Mouse (Mus musculus) embryo, embryonic 10 days (tissue): ENCODE measurements at regions not wholly inside any gene's neighbourhood (a gene's known extent, or its start where the extent isn't known, plus 50 kb on each side); places are given as distances from the start of the nearest gene placed in this dataset.
A peak's percentile ranks its signal among the peaks of the same experiment; 100 is the strongest.

Experiments used
- DNase-seq: peaks from one replicate; pipeline ENCODE4 v3.0.0-alpha.2; 2015; ENCODE audit warnings: low spot score

DNA sequence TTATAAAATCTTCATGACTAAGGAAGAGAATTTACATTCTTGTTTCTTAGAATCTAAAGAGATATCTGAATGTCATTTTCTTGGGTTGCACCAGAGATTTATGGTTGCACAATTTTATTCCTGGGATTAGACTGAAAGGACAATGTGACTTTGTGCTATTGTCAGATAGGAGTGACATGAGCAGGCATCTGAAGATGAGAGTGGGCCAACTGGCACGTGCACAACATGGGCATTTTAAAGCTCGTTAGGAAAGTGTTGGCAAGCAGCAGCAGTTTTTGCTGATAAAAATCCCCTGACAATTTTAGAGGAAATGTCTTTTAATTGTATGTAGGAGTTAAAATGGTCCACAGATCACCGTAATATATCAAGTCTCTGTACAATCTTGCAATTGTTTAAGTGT lies 178.9 kb upstream of the Tecrl start:
- DNase-seq, result no peak

DNA sequence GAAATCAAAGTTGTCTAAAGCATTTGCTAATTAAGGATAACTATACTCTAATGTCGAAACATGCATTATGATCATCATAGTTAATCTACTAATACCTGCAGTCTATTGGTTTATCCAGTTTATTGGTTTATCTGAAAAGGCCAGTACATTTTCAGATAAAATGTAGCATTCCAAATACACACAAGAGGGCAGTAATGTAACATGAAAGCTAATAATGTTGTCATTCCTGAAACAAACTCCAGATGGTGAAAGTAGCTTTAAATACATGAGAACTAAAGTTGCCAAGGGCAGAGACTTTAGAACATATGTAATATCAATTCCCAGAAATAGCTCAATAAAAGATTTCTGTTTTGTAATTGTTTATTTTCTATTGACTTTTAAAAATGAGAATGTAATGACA lies 163.7 kb upstream of the Tecrl start:
- peak; percentile 22 for DNase-seq

DNA sequence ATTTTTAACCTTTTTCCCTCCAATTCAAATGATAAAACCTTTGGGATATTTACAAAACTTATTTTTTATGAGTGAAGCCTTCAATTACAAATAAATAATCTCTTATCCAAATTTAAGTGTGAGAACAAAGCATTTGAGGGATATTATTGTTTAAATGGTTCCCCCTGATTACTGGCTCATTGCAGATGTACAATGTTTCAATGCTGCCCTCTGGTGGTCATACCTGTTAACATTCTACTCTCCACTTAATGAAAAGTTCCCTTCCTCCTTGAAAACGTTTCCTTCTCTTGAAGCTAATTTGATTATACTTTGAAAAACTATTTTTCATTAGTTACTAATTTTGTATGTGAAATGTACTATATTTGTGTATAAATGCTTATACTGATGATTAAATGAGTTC lies 129.1 kb upstream of the Tecrl start:
- peak; percentile 77 for DNase-seq

DNA sequence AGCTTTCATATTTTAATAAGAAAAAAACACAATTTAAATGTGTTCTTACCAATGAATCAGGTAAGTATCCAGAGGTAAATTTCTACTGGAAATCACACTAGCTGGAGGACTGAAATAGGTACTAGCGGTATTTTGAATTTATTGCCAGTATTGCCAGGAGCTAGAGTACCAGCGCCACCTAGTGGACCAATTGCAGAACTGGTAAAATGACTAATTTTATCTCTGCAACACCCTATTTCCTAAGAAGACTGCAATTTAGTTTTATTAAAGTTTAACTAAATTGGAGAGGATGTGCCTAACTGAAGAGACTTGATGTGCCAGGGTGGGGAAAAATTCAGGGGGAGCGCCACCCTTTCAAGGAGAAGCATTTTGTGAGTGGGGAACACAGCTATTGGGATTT lies 85.3 kb upstream of the Tecrl start:
- peak; percentile 69 for DNase-seq

DNA sequence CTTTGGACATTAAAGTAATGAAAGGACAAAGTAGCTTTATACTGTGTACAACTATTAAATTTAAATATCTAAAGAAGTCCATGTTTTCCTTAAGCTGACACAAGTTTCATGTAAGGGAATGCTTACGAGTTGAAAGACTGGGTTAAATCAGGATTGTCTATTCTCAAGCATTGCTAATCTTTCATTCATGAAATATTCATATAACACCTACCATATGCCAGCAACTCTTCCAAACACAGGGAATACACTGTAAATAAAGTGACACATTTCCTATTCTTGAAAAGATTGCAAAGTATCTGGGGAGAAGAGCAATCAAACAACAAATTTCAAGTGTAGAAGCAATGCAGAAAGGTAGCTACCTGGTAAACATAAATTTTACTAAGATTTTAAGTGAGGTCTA lies 81.5 kb upstream of the Tecrl start:
- no peak for DNase-seq

DNA sequence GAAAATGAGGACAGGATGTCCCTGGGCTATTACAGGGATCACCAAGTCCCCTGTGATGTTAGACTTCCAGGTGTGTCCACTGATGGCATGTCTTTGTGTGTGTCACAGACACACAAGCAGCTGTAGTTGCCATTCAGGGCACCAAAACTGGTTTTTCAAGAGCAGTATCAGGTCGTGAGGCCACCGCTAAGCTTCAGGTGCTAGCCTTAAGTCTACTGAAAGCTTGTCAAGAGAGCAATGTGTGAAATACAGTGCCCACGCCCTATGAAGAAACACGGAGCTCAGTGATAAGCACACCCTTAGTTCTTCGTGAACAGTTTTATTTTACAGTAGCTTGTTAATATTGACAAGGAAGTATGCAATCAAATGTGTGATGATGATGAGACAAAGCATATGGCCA lies 66.7 kb upstream of the Tecrl start:
- DNase-seq, result no peak

DNA sequence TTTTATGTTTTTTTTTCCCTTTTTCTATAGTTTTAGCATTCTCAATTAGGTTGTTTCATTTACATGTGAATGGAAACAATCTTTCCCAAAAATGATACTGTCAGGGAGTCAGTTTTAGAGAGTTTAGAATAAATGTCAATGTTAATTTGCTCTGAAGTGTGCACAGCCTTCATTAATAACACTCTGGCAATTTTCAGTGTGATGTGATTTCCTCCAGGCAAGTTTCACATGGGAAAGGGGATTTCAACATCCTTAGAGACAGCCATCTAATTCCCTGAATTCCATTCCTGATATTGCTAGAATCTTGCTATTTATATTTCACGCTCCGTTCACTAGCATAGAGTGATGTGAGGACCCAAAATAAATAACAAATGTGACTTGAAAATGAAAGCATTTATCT lies 55.2 kb upstream of the Tecrl start:
- no peak for DNase-seq

DNA sequence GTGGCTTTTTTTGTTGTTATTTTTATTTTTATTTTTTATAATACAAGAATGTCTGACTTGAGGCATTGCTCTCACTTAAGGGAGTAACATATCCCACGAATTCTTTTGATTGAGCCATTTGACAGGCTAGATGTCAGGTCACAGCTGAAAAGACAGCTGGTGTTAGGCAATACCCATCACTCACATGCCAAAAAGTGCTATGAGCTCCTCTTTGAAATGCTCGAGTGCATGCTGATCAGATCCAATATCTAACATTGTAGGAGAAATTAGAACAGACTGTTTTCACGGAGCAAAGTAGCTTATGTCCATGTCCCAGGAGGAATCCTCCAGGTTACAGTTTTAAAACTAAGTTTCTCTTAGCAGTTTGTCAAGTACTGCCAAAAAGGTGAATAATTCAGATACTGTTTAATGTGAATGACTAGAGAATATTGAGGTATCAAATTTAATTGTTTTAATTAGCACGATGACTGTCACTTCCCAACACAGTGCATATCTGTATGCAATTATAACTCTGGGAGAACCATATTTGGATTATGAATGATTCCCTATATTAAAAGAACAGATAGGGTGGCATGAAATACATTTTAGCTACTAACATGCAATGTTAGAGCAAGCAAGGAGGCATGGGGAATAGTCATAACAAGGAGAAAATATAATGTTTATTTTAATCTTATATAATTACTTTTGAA lies 50.4 kb upstream of the Tecrl start:
- no peak for DNase-seq
